Mouse (Mus musculus) gastrocnemius, postnatal 10 days (tissue): ENCODE results near the gene Ube2d3. TPM values are rescaled to one million over a fixed set of nuclear protein-coding genes. Genes with fewer than 3 reads are reported as not detected.

Source experiments
- DNase-seq: peaks from one replicate; pipeline ENCODE4 v3.0.0; 2021; ENCODE audit warnings: mixed read lengths
- long read RNA-seq, 2 experiments: library from polyadenylated mRNA; stranded (forward); transcript quantifications; one replicate each; pipeline ENCODE4 v2.0.0; 2021
- total RNA-seq, 2 experiments: library from RNA; stranded (reverse); gene quantifications; 2 replicates each; pipeline ENCODE4 v1.2.3; 2021

The Ube2d3 gene
- total RNA-seq, result 100 to 1,000 TPM; 340 to 341 TPM
- long read RNA-seq, experiment 1, transcript Ube2d3-212 (8 exons, 3,833 nt), result major isoform, 155 of 384 reads
- long read RNA-seq, experiment 1, transcript Ube2d3-208 (8 exons, 2,493 nt), result minor isoform, 9 of 384 reads
- long read RNA-seq, experiment 1, transcript Ube2d3-202 (8 exons, 2,504 nt), result minor isoform, 30 of 384 reads
- long read RNA-seq, experiment 1, transcript Ube2d3-210 (7 exons, 2,515 nt), result minor isoform, 21 of 384 reads
- long read RNA-seq, experiment 1, partial matches to known transcripts, result 4 of 384 reads
- long read RNA-seq, experiment 1, other reads (novel, unspliced or antisense), result 156 of 384 reads
- long read RNA-seq, experiment 2, transcript Ube2d3-212 (8 exons, 3,833 nt), result major isoform, 167 of 433 reads
- long read RNA-seq, experiment 2, transcript Ube2d3-202 (8 exons, 2,504 nt), result minor isoform, 32 of 433 reads
- long read RNA-seq, experiment 2, transcript Ube2d3-208 (8 exons, 2,493 nt), result minor isoform, 5 of 433 reads
- long read RNA-seq, experiment 2, transcript Ube2d3-210 (7 exons, 2,515 nt), result minor isoform, 16 of 433 reads
- long read RNA-seq, experiment 2, partial matches to known transcripts, result 3 of 433 reads
- long read RNA-seq, experiment 2, other reads (novel, unspliced or antisense), result 204 of 433 reads

- DNase-seq, result peak; percentile 98
Observed at GRCm38 (mm10) chr3:135437758-135438495, at the start of gene Ube2d3. TSS of gene Ube2d3 (plus strand) at chr3:135438149.

- DNase-seq, result no peak
Observed at GRCm38 (mm10) chr3:135393186-135393585, 44.8 kb upstream of the Ube2d3 start.

- DNase-seq, result no peak
Observed at GRCm38 (mm10) chr3:135395085-135395484, 42.9 kb upstream of the Ube2d3 start.

- no peak for DNase-seq
Observed at GRCm38 (mm10) chr3:135396081-135396480, 41.9 kb upstream of the Ube2d3 start.

- no peak for DNase-seq
Observed at GRCm38 (mm10) chr3:135397112-135397511, 40.8 kb upstream of the Ube2d3 start.

GRCm38 (mm10) chr3:135402201-135402658, 35.7 kb upstream of the Ube2d3 start:
- peak; percentile 94 for DNase-seq

- no peak for DNase-seq
Observed at GRCm38 (mm10) chr3:135403211-135403610, 34.7 kb upstream of the Ube2d3 start.

- DNase-seq, result no peak
Observed at GRCm38 (mm10) chr3:135403856-135404255, 34.1 kb upstream of the Ube2d3 start.

- no peak for DNase-seq
Observed at GRCm38 (mm10) chr3:135404599-135404998, 33.4 kb upstream of the Ube2d3 start.

GRCm38 (mm10) chr3:135407351-135407750, 30.6 kb upstream of the Ube2d3 start:
- no peak for DNase-seq

GRCm38 (mm10) chr3:135409219-135409618, 28.7 kb upstream of the Ube2d3 start:
- DNase-seq, result no peak

GRCm38 (mm10) chr3:135411056-135411455, 26.9 kb upstream of the Ube2d3 start:
- DNase-seq, result no peak

GRCm38 (mm10) chr3:135411824-135412223, 26.1 kb upstream of the Ube2d3 start:
- no peak for DNase-seq

- no peak for DNase-seq
Observed at GRCm38 (mm10) chr3:135417245-135417644, 20.7 kb upstream of the Ube2d3 start.

- DNase-seq, result no peak
Observed at GRCm38 (mm10) chr3:135417799-135418198, 20.1 kb upstream of the Ube2d3 start.

- DNase-seq, result no peak
Observed at GRCm38 (mm10) chr3:135420542-135421309, 17.2 kb upstream of the Ube2d3 start.

GRCm38 (mm10) chr3:135421310-135421594, 16.7 kb upstream of the Ube2d3 start:
- DNase-seq, result no peak

GRCm38 (mm10) chr3:135422232-135422855, 15.6 kb upstream of the Ube2d3 start:
- DNase-seq, result no peak

GRCm38 (mm10) chr3:135422856-135423607, 14.9 kb upstream of the Ube2d3 start:
- peak; percentile 86 for DNase-seq

- DNase-seq, result no peak
Observed at GRCm38 (mm10) chr3:135423608-135424212, 14.2 kb upstream of the Ube2d3 start, which contains the start of gene Cisd2. TSS of gene Cisd2 (minus strand) at chr3:135423925.
